Mouse (Mus musculus): ENCODE data around the gene Naaladl1. TPM values are rescaled to one million over a fixed set of nuclear protein-coding genes. Genes with fewer than 3 reads are reported as not detected.

Naaladl1 gene
- total RNA-seq, 2 experiments from 2014 or later, result not detected

- peak within 1 kb of the TSS; percentile 50 for H3K4me3 ChIP-seq
- intact Hi-C loops (cut with DNase I), result no loop called here
- TF ChIP-seq CTCF (IDR thresholded peaks at IDR 0.05), result no peak; the same call in 1 of the 2 replicates
- DNase-seq (ENCODE audit: extremely low spot score in 1 of 2, low spot score in 2 of 2), result peak; percentile 79 to 87
- peak within 1 kb of the TSS; percentile 66 for H3K27ac ChIP-seq
Observed at GRCm38 (mm10) chr19:6067724-6068415, 37.7 kb upstream of the Naaladl1 start, which contains the start of gene Tm7sf2. Gene Tm7sf2 (minus strand): TSS chr19:6068373.

DNA sequence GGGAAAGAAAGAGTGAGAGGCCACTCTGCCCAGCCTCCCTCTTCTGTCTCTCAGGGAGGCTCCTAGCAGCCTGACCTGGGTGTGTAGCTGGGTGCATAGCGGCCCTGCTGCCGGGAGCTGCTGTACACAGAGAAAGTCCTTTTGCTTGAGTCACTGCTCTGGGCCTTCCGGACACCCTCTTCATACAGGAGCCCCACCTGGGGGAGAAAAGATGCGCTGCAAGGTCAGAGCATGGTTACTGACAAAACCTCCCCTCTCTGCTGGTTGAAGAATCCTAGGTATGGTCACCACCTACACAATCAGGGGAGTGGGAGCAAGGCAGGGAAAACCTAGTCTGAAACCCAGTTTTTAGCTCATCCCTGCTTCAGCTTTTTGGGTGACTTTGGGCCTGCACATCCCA, 36.6 kb upstream of the Naaladl1 start:
- TF ChIP-seq CTCF (IDR thresholded peaks at IDR 0.05), result no peak; the same call in 1 of the 2 replicates
- no peak for DNase-seq (ENCODE audit: extremely low spot score in 1 of 2, low spot score in 2 of 2)
- Histone ChIP-seq H3K27ac (no peak overlapping the region), H3K4me3 (no peak overlapping the region)
- intact Hi-C loops (cut with DNase I), result no loop called here

- intact Hi-C loops (cut with DNase I), result no loop called here
- no peak for DNase-seq (ENCODE audit: extremely low spot score in 1 of 2, low spot score in 2 of 2)
- TF ChIP-seq CTCF (IDR thresholded peaks at IDR 0.05), result no peak
- Histone ChIP-seq H3K4me3 (no peak overlapping the region), H3K27ac (no peak overlapping the region)
Observed at GRCm38 (mm10) chr19:6069851-6070250, 35.7 kb upstream of the Naaladl1 start.

DNA sequence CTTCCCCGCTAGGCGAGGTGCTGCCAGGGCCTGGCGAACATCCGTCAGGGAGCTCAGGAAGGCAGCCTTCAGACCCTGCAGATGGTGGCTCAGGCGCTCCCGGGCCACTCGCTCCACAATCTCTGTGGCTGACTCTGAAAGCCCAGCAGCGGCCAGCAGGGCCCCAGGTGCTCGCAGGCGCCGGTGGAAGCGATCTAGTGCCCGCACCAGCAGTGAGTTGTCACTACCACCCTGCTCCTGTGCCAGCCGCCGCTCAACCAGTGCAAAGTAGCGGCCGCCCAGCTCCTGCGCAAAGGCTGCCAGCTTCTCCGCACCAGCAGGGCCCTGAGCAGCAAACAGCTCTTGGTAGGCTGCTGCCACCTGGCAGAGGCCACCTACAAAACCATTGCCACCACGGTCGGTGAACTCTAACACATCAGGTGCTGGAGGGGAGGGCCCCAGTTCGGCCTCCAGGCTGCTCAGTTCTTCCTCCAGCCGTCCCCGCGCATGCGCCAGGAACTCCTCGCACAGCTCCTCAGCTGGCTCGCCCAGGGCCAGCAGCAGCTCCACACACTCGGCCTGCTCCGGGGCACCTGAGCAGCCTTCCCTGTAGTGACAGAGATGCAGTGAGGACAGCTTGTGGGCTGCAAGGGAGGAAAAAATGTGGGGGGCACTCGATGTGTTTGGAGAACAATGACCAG, 34.9 kb upstream of the Naaladl1 start:
- no peak for DNase-seq (ENCODE audit: extremely low spot score in 1 of 2, low spot score in 2 of 2)
- intact Hi-C loops (cut with DNase I), result no loop called here
- Histone ChIP-seq H3K4me3 (no peak overlapping the region), H3K27ac (no peak overlapping the region)
- TF ChIP-seq CTCF (IDR thresholded peaks at IDR 0.05), result no peak

- intact Hi-C loops (cut with DNase I), result no loop called here
- no peak overlapping the region for H3K27ac ChIP-seq
- H3K4me3 ChIP-seq, result no peak overlapping the region
- DNase-seq (ENCODE audit: extremely low spot score in 1 of 2, low spot score in 2 of 2), result no peak
- no peak for TF ChIP-seq CTCF (IDR thresholded peaks at IDR 0.05)
Observed at GRCm38 (mm10) chr19:6071261-6071660, 34.3 kb upstream of the Naaladl1 start.

DNA sequence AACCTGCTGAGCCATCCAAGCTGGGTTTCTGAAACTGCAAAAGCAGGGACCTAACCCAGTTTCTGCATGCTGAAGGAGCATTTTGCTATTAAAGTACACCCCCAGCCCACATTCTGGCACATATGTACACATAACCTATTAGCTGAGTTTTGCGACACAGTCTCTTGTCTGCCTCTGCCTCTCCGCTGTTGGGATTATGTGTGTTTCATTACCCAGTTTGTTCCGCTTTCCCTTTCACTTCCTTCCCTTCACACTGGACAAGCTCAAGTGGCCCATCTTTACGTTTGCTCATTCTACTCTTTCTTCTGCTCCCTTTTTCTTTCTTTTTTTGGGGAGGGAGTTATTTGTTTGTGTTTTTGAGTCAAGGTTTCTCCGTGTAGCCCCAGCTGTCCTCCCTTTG, 31.7 kb upstream of the Naaladl1 start:
- no peak for DNase-seq (ENCODE audit: extremely low spot score in 1 of 2, low spot score in 2 of 2)
- no peak overlapping the region for H3K27ac ChIP-seq
- no peak overlapping the region for H3K4me3 ChIP-seq
- TF ChIP-seq CTCF (IDR thresholded peaks at IDR 0.05), result no peak
- intact Hi-C loops (cut with DNase I), result no loop called here

GRCm38 (mm10) chr19:6076564-6077393, 28.8 kb upstream of the Naaladl1 start, which contains the start of gene Vps51:
Gene Vps51 (minus strand): TSS chr19:6077231.
- DNase-seq (ENCODE audit: extremely low spot score in 1 of 2, low spot score in 2 of 2), result peak; percentile 84 to 87
- TF ChIP-seq CTCF (IDR thresholded peaks at IDR 0.05), result no peak
- peak within 1 kb of the TSS; percentile 85 for H3K4me3 ChIP-seq
- intact Hi-C loops (cut with DNase I), result loop anchor here (1.0 kb wide), 1 partner anchor 30 kb away; the partner anchor contains the start of gene Syvn1
- peak within 1 kb of the TSS; percentile 95 for H3K27ac ChIP-seq

DNA sequence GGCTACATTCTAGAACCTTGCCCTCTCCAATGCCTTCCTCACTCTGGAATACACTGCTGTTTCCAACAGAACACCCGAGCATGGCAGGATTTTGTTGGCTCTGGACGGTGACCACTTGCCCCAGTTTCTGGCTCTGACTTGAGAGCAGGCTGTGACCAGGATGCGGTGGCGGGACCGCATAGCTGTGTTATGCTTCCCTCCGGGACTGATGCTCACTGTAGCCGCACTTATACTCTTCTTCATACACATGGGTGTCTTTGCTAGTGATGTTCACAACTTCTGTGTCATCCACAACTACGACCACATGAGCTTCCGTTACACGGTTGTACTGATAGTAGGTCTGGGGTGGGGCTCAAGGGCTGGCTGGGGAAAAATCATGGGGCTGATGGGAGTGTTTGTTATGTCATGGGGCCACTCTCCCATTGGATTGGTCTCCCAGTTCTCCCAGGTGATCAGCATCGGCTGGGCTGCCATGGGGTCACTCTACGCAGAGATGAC, 25.6 kb upstream of the Naaladl1 start, which contains the start of gene Tmem262:
Gene Tmem262, plus strand, starts transcription at position 51 of the 498 bp plus-strand sequence.
- no peak for TF ChIP-seq CTCF (IDR thresholded peaks at IDR 0.05)
- no peak for DNase-seq (ENCODE audit: extremely low spot score in 1 of 2, low spot score in 2 of 2)
- no peak within 1 kb of the TSS for H3K27ac ChIP-seq
- H3K4me3 ChIP-seq, result no peak within 1 kb of the TSS
- intact Hi-C loops (cut with DNase I), result loop anchor here (5.0 to 10.0 kb wide), 2 partner anchors 37 to 255 kb away; partner anchors contain the start of genes Men1 and Sac3d1

- H3K27ac ChIP-seq, result no peak within 1 kb of the TSS
- H3K4me3 ChIP-seq, result no peak within 1 kb of the TSS
- no peak for TF ChIP-seq CTCF (IDR thresholded peaks at IDR 0.05)
- no peak for DNase-seq (ENCODE audit: extremely low spot score in 1 of 2, low spot score in 2 of 2)
- intact Hi-C loops (cut with DNase I), result loop anchor here (5.0 to 10.0 kb wide), 2 partner anchors 35 to 253 kb away; partner anchors contain the start of genes Men1 and Sac3d1
Observed at GRCm38 (mm10) chr19:6082156-6082555, 23.4 kb upstream of the Naaladl1 start, which contains the start of gene Gm28374. Gene Gm28374 (minus strand): TSS chr19:6082256.

GRCm38 (mm10) chr19:6084478-6085248, 20.9 kb upstream of the Naaladl1 start, which contains the start of the genes Zfpl1 and Cdca5:
Gene Zfpl1 (minus strand): TSS chr19:6084956.
Gene Cdca5 (plus strand): TSS chr19:6084983.
- DNase-seq (ENCODE audit: extremely low spot score in 1 of 2, low spot score in 2 of 2), result peak; percentile 94 to 97
- H3K27ac ChIP-seq, result peak within 1 kb of the TSS; percentile 22; the same call in 1 of the 2 replicates
- peak within 1 kb of the TSS; percentile 70 for H3K4me3 ChIP-seq
- TF ChIP-seq CTCF (IDR thresholded peaks at IDR 0.05), result no peak; the same call in 1 of the 2 replicates
- intact Hi-C loops (cut with DNase I), result loop anchor here (2.0 to 10.0 kb wide), 3 partner anchors 24 to 250 kb away; partner anchors contain the start of genes Men1, Sac3d1 and Znhit2

Measured in left cerebral cortex, adult 2 months (tissue).